Mouse (Mus musculus) natural killer cell, adult 2 months (primary cell): Measurements from ENCODE around the gene Elmo1.
"Not testable (repeated sequence)": the region's sequence is repeated elsewhere in the genome, so short reads cannot be mapped to it uniquely, and the experiment has no call there.

Experiments used
- DNase-seq, 2 experiments: peaks; one replicate each; pipeline ENCODE4 v3.0.0; 2022; ENCODE audit warnings: low spot score in 2 of 2

Elmo1 gene

DNA sequence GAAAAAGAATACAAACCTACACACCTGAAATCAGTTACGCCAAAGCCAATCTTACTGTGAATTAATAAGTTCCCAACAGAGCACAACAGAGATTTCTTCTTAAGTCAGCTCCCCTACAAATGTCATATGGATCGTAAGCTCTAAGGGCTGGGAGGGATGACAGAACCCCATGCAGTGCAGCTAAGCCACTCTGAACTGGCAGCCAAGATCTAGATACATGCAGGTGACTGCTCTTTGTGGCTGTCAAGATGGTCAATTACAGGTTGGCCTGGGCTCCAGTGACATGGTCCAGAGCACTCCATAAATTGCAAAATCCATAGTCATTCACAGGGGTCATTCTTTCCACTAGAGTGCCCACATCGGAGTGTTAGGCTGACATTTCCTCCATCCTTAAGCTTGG, 516.5 kb downstream of the Elmo1 start:
- no peak for DNase-seq

DNA sequence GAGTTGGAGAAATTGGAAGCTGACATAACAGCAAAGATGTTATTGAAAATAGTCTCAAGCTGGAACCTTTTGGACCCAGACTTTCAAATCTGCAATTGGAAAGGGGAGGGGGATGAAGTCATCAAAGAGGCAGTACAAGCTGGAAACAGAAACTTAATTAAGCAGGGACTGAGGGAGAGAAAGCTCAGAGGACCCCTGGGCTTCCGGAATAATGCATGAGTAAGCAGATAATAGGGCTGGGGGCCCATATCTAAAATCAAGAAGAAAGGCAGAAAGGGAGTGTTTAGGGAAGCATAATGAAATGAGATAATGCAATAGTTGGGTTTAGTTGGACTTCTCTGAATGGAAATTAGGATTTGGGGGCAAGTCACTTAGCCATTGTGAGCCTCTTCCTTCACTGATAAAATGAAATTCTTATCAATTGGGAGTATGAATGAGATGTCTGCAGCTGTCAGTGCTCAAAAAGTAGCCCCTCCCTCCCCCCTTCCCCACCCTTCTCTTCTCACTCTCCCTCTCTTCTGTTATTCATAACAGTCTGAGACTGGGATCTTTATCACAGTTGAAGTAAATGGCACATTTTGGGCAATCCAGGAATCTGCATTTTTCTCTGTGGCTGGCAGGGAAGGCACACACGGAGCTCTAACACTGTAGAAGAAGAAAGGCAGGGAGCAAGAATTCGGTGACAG, 518.8 kb downstream of the Elmo1 start:
- DNase-seq: no peak

GRCm38 (mm10) chr13:20615596-20616469, 525.4 kb downstream of the Elmo1 start:
- no peak for DNase-seq

DNA sequence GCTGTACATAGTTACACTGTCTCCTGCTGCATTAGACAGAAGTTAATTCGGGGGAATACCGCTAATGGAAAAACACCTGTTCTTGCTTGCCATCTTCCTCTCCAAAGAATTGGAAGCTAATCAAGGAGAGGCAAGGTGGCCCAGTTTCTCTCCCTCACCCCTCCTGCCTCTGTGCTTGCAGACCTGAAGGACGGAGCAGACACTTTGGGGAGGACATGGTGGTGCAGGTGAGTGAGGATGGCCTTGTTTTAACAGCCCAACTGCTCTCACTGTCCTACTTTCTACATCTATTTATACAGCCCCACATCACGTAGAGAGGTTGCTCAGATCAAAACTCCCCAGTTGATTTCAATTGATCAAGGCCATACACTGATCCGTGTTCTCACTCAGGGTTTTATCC, 529.5 kb downstream of the Elmo1 start:
- DNase-seq: no peak

DNA sequence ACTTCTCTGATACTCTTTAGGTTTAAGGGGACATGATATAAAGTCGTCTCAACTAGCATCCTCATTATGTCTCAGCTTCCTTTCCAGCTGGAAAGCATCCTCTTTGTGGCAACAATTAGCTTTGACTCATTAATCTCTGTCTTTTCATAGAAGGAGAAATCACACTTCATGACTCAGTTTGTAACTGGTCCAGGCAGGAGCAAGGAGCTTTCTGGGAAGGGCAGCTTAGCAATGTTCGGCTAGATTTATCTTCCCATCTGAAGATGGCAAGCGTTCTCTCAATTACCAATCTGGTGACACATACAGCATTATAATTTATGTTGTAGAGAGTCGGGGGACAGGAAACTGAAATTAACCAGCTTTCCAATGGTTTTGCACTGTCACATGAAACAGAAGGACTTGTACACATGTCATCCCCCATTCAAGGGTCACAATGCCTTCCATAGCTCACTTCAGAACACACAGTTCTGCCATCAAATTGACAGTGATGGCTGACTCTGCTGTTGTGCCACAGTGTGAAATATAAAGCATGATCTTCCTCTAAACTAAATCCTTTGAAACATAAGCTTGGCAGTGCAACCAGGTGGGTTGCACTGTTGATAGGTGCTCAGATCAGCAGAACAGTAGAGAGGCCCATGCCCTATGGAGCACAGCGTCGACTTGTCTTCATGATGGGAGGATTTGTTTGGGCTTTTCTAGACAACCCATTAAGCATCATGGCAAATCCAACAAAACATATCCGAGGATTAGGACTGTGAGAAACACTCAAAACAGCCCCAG, 532.9 kb downstream of the Elmo1 start:
- DNase-seq: no peak

- DNase-seq: no peak
These were observed 537.4 kb downstream of the Elmo1 start for GRCm38 (mm10) chr13:20627796-20628195.

- DNase-seq: no peak
These were observed 542.1 kb downstream of the Elmo1 start for GRCm38 (mm10) chr13:20632477-20632876.

GRCm38 (mm10) chr13:20634679-20635078, 544.3 kb downstream of the Elmo1 start:
- not testable (repeated sequence) for DNase-seq

- DNase-seq: no peak
These were observed 545.2 kb downstream of the Elmo1 start for GRCm38 (mm10) chr13:20635646-20636045.
